Mouse (Mus musculus) spleen, adult 12 weeks (tissue): ENCODE data around the gene U2af1.
"Not testable (repeated sequence)": the region's sequence is repeated elsewhere in the genome, so short reads cannot be mapped to it uniquely, and the experiment has no call there.

ENCODE experiments used
- DNase-seq: peaks from one replicate; pipeline ENCODE4 v3.0.0; 2022; ENCODE audit warnings: low spot score

U2af1 gene

DNA sequence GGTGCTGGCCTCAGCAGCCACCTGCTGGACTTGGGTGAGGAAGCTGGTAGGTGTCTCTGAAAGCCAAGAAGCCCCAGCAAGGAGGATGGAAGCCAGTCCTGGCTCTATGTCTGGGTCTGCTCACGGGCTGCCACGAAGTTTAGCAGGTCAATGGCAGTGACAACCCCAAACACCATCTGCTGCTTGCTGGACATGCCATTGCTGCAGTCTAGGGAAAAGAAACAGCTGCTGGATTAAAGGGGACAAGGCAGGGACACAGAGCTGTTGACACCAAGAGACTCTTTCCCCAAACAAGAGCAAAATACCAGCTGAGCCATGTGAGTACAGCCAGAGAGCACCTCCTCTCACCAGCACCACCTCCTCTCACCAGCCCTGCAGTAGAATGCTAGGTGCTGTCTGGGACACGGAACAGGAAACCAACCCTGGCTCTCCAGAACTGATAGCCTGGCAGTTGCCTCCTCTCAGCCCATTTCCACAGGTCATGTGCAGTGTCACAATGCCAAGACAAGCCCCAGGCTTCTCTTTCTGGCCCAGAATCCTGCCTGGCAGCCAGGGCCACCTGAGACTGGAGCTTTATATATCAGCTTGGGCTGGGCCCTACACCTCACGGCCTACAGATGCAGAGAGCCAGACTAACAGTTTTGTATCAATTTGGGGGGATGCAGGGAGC is 45.5 kb downstream of the U2af1 start:
- DNase-seq, result no peak

DNA sequence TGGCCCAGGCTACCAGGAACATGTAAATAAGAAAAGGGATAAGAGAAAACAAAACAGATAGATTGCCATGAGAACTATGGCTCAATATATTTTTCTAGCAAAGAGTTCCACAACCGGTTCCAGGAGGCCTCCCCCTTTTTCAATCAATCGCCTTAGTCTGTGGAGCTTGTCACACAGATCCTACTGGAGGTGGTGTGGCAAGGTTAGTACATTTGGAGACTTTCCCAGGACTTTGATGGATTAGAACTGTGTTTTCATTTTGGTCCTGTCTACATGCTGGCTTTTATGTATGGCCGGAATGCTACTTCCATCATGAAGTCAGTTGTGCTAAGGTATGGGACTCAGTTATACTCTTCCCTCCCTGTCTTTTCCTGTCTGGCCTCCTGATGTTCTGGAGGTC is 48.8 kb downstream of the U2af1 start:
- no peak for DNase-seq

DNA sequence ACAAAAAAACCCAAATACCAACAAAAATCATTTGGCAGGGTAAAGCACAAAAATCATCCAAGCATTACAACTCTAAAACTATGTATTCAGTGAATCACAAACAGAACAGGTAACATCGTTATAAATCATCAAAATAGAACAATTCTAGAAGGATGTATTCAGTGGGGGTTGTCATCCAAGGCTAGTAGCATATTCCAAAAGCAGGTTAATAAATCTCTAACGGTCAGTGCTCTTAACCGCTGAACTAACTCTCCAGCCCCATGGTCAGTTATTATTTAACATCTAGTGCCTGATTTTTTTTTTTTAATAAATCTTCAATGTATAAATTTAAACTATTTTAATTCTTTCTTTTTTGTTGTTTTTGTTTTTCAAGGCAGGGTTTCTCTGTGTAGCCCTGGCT is 49.5 kb downstream of the U2af1 start:
- not testable (repeated sequence) for DNase-seq

DNA sequence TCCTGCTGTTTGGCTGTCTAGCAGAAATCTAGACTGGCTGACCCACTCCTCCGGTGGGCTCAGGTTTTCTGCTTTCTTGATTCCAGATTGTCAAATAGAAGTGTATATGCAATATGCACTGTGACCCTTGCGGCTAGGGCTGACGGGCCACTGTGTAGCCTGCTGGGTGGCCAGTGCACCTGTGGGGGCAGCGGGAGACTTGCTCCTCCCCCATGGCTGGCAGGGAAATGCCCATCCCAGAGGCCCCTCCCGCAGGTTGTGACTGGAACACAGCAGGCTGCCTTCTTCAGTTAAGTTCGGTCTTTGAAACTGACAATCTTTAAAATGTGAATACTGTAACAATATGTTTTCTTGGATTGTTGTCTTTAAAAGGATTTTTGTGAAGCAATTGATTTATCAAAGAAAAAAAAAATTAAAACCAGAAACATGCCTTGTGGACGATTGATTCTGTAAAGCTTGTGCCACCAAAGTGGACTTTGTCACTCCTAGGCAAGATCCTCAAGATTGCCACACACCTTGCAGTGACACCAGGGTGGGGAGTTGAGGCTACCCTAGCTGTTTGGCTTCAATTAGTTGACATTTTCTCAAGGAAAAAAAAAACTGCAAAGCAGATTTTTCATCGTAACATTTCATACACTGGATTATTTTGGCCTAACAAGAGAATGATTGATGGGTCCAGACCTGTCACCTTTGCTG is 51.3 kb downstream of the U2af1 start:
- no peak for DNase-seq

DNA sequence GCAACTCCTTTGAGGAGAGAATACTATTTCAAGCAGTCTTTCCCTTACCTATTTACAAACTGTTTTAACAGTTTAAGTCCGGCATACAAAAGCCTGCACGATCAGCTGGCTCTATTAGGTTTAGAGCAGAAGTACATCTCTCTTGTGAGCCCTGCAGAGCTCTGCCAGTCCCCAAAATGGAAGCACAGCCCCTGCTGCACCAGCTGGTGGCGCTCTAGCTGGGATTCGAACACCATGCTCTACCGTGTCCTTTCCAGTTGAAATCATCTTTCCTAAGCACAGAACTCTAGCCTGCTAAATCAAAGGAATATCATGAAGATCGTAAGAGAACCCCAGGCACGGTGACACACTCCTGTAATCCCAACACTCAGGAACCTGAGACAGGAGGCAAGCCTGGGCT is 52.3 kb downstream of the U2af1 start:
- no peak for DNase-seq

DNA sequence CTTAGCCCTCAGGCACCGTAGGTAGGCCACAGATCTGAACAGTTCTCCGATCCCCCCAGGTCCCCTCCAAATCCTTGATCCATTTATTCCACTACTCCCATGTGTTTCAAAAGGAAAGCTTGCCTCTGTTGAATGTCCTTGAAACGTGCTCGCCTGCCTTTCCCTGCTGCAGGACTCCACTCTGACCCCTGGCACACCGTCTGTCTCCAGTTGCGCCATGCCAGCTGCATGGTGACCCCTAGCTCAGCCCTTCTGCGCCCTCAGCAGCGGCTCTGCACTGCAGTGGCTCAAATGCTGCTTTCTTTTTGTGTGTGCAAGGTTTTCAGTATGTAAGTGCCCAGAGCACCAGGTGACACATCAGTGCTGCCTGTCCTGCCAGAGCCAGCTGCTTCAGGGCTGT is 60.1 kb downstream of the U2af1 start:
- DNase-seq, result no peak

DNA sequence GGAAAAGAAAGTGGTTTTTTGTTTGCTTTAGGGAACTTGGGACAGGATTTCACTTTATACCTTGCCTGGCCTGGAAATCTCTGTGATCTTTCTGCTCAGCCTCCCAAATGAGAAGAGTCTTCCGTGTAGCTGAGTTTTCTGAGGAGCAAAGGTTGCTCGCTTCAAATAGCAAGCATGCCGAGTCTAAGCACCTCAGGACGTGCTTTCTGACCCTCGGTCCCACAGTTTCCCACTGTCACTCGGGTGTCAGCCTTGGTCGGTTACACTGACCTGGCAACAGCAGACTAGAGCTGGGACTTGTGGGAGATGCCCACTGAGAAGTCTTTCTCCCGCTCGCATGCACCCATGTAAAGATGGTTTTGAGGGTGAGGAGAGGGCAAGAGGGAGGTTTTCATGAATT is 60.7 kb downstream of the U2af1 start:
- DNase-seq, result no peak
